Mouse (Mus musculus) ES-E14 (cell line): Measurements from ENCODE around the gene Pi4k2b.

Experiments used
- CHD2 ChIP-seq: IDR thresholded peaks from 2 replicates; pipeline ENCODE4 v1.6.1; 2014; ENCODE audit warnings: mild to moderate bottlenecking, low read depth, low read length, inconsistent platforms
- MAFK ChIP-seq: IDR thresholded peaks from 2 replicates; pipeline ENCODE4 v1.6.1; 2014; ENCODE audit warnings: mild to moderate bottlenecking, low read depth, low read length, inconsistent platforms; ENCODE audit not compliant: insufficient read depth
- ZNF384 ChIP-seq: IDR thresholded peaks from 2 replicates; pipeline ENCODE4 v1.6.1; 2012; ENCODE audit warnings: low read depth, low read length, inconsistent platforms

- TF ChIP-seq CHD2 (no peak), ZNF384 (no peak), MAFK (no peak)
These were observed 12.8 kb downstream of the Pi4k2b start for GRCm38 (mm10) chr5:52754196-52754595.
